Mouse (Mus musculus): ENCODE measurements around the gene Cttnbp2nl. TPM values are rescaled to one million over a fixed set of nuclear protein-coding genes. Genes with fewer than 3 reads are reported as not detected.
A peak's percentile ranks its signal among the peaks of the same experiment; 100 is the strongest.

Cttnbp2nl gene
- polyA plus RNA-seq, 1 experiment: not detected

DNA sequence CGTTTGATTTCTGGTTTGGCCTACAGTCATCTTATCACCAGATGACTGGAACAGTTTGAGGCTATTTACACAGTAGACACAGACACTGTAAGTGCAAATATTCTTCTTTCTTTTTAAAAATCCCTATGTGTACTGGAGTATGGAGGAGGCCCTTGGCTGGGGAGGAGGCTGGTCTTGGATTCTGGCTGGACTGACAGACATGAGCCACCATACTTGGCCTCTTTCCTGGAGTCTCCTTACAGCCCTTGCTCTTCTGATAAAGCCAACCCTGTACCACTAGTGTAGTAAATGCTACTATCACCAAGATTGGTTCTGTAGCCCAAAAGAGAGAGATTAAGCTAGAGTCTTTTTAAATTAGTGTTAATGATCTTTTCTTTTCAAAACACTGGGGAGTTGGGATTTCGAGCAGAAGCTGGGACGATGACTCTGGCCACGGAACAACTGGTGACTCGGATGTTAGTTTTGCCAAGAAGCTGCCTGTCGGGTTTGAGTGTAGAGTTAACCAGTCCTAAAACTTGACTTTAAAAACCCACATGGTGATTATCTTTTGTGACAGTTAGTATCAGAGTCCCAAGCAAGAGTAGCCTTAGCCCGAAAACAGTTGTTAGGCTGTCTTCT lies 40.1 kb downstream of the Cttnbp2nl start:
- no peak for TF ChIP-seq POLR2A (IDR thresholded peaks at IDR 0.05; ENCODE audit: insufficient read depth, low read depth, low read length)
- TF ChIP-seq CTCF (IDR thresholded peaks at IDR 0.05; ENCODE audit: insufficient read depth, low read depth, low read length): no peak

DNA sequence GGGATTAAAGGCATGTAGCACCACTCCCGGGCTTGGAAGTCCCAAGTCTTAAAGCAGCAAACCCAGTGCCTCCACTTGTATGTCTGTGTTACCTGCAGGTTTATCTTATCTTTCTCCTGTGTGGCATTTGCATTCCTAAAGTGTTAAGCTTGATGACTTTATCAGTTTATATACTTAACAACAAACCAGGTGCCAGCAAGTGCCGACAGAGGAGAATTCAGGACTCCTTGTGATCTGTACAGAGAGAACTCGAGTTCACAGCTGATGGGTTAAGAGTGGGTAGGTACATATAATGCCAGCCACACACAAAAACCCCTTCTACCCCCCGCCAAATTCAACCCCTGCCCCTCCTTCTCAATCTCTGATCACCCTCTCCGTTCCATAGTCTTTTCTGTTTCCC lies 41.1 kb downstream of the Cttnbp2nl start:
- TF ChIP-seq CTCF (IDR thresholded peaks at IDR 0.05; ENCODE audit: insufficient read depth, low read depth, low read length) (no peak), POLR2A (IDR thresholded peaks at IDR 0.05; ENCODE audit: insufficient read depth, low read depth, low read length) (no peak)
- 89% methylated on average over 5 of the region's 5 CpGs for WGBS
- no peak overlapping the region for H3K27ac ChIP-seq (ENCODE audit: insufficient read depth, low read depth, low read length)
- peaks cover 3% of the 10 kb centered on the region; the same call in 1 of the 2 replicates for H3K4me1 ChIP-seq (ENCODE audit: control insufficient read depth, insufficient read depth, low read length)
- H3K4me3 ChIP-seq (ENCODE audit: insufficient read depth, low read depth, low read length): no peak overlapping the region

More for the DNA sequence above, 40.1 kb downstream of the Cttnbp2nl start:
- WGBS: 72% methylated on average over 7 of the region's 7 CpGs
- no peak overlapping the region for H3K27ac ChIP-seq (ENCODE audit: insufficient read depth, low read depth, low read length)
- no peak overlapping the region for H3K4me3 ChIP-seq (ENCODE audit: insufficient read depth, low read depth, low read length)
- peaks cover 3% of the 10 kb centered on the region; the same call in 1 of the 2 replicates for H3K4me1 ChIP-seq (ENCODE audit: control insufficient read depth, insufficient read depth, low read length)

DNA sequence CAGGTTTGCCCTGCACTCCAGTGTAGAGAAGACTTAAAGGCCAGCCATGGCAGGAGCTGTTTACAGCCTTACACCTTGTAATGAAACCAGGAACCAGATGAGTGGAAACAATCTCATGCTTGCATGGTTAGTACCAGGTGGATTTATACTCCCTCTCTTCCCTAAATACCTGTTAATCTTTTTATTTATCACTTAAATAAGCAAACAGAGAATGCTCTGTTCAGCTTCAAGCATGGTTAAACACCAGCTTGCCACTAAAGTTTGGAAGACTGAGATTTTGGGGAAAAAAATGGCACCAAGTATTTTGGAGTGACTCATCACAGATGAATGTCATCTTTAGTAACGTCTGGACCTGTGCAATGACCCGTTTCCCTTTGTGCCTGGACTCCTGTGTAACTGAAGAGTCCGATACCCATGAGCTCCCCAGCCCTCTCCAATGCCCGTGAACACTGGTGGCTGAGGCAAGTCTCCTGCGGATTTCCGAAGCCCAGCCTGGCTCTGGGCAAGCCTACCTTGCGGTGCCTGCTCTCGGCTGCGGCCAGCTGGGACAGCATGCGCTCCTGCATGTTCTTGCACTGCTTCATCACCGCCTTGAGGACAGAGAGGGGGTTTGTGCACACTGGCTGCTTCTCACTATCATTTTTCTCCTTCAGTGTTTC lies 42.1 kb downstream of the Cttnbp2nl start:
- WGBS: 92% methylated on average over 11 of the region's 11 CpGs
- Histone ChIP-seq H3K4me3 (ENCODE audit: insufficient read depth, low read depth, low read length) (no peak overlapping the region), H3K4me1 (ENCODE audit: control insufficient read depth, insufficient read depth, low read length) (peaks cover under 1% of the 10 kb centered on the region; the same call in 1 of the 2 replicates), H3K27ac (ENCODE audit: insufficient read depth, low read depth, low read length) (no peak overlapping the region)
- TF ChIP-seq CTCF (IDR thresholded peaks at IDR 0.05; ENCODE audit: insufficient read depth, low read depth, low read length) (no peak), POLR2A (IDR thresholded peaks at IDR 0.05; ENCODE audit: insufficient read depth, low read depth, low read length) (no peak)

DNA sequence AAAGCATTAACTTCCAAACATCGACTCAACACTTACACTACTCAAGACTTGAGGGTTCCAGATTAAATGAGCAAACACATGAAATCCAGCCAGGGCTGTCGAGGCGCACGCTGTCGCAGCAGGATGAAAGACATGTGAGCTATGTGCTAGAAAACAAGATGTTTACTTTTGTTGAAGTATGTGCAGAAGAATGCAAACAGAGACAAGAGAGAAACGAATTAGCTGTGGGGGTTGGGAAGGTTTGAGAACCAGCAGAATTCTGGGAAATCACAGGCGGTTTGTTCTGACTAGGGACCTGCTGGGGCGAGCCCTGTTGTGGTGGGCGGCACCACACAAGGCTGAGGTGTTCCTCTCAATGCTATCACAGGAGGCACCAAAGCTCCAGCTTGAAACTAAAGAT lies 44.9 kb downstream of the Cttnbp2nl start:
- Histone ChIP-seq H3K4me3 (ENCODE audit: insufficient read depth, low read depth, low read length) (no peak overlapping the region), H3K4me1 (ENCODE audit: control insufficient read depth, insufficient read depth, low read length) (peaks cover 15% of the 10 kb centered on the region), H3K27ac (ENCODE audit: insufficient read depth, low read depth, low read length) (no peak overlapping the region)
- no peak for TF ChIP-seq POLR2A (IDR thresholded peaks at IDR 0.05; ENCODE audit: insufficient read depth, low read depth, low read length)
- TF ChIP-seq CTCF (IDR thresholded peaks at IDR 0.05; ENCODE audit: insufficient read depth, low read depth, low read length): no peak
- WGBS: 80% methylated on average over 9 of the region's 9 CpGs

DNA sequence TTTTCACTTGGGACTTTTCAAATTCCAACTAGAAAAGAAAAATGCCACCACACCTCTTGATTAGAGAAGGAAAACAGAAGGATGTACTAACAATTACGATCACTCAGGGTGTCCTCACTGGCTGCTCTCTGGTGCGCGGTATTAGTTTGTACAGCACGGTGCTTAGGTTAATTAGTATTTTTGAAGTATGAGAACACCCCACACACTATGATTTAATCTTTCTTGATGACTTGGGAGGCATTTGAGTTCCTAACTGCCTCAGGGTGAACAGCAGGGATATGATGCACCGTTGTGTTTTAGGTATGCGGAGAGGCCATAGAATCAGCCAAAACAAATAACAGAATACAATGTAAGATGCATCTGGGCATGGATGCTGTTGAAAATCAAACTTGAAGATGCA lies 46.8 kb downstream of the Cttnbp2nl start:
- 79% methylated on average over 6 of the region's 6 CpGs for WGBS
- Histone ChIP-seq H3K27ac (ENCODE audit: insufficient read depth, low read depth, low read length) (no peak overlapping the region), H3K4me1 (ENCODE audit: control insufficient read depth, insufficient read depth, low read length) (peaks cover 18% of the 10 kb centered on the region), H3K4me3 (ENCODE audit: insufficient read depth, low read depth, low read length) (no peak overlapping the region)
- TF ChIP-seq CTCF (IDR thresholded peaks at IDR 0.05; ENCODE audit: insufficient read depth, low read depth, low read length): no peak
- no peak for TF ChIP-seq POLR2A (IDR thresholded peaks at IDR 0.05; ENCODE audit: insufficient read depth, low read depth, low read length)

DNA sequence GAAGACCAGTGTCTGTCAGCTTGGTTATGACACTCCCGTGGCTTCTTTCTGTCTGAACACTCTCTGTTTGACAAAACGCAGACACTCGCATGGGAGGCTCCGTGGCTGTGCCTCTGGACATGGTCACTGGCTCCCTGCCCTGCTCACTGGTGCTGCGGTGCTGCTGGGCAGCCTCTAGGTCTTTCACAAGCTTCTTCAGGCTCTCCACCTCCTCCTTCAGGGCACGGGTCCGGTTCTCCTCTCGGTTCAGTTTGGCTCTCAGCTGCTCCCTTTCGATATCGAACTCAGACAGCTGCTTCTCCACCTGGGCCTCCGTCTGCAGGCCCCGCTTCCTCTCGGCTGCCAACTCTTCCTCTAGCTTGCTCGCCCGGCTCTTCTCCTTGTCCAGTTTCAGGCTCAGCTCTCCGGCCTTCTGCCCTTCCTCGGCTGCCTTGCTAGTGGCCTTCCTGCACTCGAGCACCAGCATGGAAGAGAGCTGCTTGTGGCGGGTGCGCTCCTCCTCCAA lies 47.3 kb downstream of the Cttnbp2nl start:
- WGBS: 76% methylated on average over 20 of the region's 20 CpGs
- Histone ChIP-seq H3K27ac (ENCODE audit: insufficient read depth, low read depth, low read length) (no peak overlapping the region), H3K4me3 (ENCODE audit: insufficient read depth, low read depth, low read length) (no peak overlapping the region), H3K4me1 (ENCODE audit: control insufficient read depth, insufficient read depth, low read length) (peaks cover 18% of the 10 kb centered on the region)
- TF ChIP-seq POLR2A (IDR thresholded peaks at IDR 0.05; ENCODE audit: insufficient read depth, low read depth, low read length): no peak
- TF ChIP-seq CTCF (IDR thresholded peaks at IDR 0.05; ENCODE audit: insufficient read depth, low read depth, low read length): no peak

DNA sequence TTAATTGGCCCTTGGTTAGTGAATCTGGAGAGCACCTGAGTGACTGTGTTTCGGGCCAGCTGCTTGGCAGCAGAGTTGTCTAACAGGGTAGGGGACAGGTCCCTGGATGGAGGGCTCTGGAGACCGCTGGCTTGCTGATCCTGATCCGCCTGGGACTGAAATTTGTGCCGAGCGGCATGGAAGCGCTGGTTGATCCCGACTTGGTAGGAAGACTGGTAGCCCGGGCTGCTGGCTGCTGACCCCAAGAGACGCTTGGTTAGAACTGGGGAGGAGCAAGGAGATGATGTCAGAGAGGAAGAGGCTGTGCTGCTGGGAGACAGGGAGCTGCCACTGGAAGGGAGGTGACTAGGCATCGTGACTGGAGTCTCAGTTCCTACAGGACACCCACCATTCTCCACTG lies 47.9 kb downstream of the Cttnbp2nl start:
- peaks cover 21% of the 10 kb centered on the region for H3K4me1 ChIP-seq (ENCODE audit: control insufficient read depth, insufficient read depth, low read length)
- 82% methylated on average over 10 of the region's 10 CpGs for WGBS
- TF ChIP-seq POLR2A (IDR thresholded peaks at IDR 0.05; ENCODE audit: insufficient read depth, low read depth, low read length): no peak
- no peak for TF ChIP-seq CTCF (IDR thresholded peaks at IDR 0.05; ENCODE audit: insufficient read depth, low read depth, low read length)
- no peak overlapping the region for H3K4me3 ChIP-seq (ENCODE audit: insufficient read depth, low read depth, low read length)
- peak overlapping the region; percentile 27; the same call in 1 of the 2 replicates for H3K27ac ChIP-seq (ENCODE audit: insufficient read depth, low read depth, low read length)

DNA sequence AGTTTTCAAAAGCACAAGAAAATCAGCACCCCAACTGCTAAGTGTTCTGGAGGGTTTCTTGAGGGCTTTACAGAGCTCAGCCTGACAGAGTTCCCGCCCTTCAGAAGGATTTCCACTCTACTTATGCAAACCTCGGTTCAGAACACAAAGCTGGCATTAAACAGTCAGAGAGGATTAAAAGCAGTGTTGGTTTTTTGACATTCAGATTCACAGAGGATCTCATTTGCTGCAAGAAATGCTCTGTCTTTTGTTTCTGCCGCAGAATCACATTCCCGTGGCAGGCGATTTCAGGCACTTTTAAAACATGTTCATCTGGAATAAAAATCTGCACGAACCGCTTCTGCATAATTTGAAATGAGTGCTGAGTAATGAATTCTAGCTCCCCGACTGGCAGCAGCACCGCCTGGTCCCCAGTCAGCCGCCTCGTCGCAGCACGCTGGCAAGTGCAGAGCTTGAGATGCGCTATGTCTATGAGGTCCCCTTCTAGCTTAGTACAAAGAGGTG lies 48.9 kb downstream of the Cttnbp2nl start:
- Histone ChIP-seq H3K4me1 (ENCODE audit: control insufficient read depth, insufficient read depth, low read length) (peaks cover 21% of the 10 kb centered on the region), H3K27ac (ENCODE audit: insufficient read depth, low read depth, low read length) (peak overlapping the region; percentile 24; the same call in 1 of the 2 replicates), H3K4me3 (ENCODE audit: insufficient read depth, low read depth, low read length) (no peak overlapping the region)
- no peak for TF ChIP-seq CTCF (IDR thresholded peaks at IDR 0.05; ENCODE audit: insufficient read depth, low read depth, low read length)
- no peak for TF ChIP-seq POLR2A (IDR thresholded peaks at IDR 0.05; ENCODE audit: insufficient read depth, low read depth, low read length)
- WGBS: 15% methylated on average over 14 of the region's 14 CpGs

DNA sequence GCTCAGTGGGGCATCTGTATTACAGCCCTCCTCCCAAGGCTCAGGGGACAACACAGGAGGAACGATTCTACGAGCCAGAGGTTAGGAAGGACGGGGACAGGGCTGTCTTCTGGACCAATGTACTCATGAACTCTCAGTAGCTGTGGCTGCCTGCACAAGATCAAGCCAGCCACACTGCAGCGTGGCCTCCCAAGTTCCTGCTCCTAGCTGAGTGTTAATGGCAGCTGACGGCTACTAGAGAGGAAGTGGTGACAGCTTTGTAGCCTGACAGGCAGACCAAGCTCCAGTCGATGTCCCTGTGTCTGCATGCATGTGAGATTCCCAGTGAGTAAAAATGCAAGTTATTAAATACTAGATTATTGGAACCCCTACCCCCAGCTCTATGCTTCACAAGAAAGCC lies 51.6 kb downstream of the Cttnbp2nl start:
- Histone ChIP-seq H3K27ac (ENCODE audit: insufficient read depth, low read depth, low read length) (no peak overlapping the region; the same call in 1 of the 2 replicates), H3K4me1 (ENCODE audit: control insufficient read depth, insufficient read depth, low read length) (peaks cover 21% of the 10 kb centered on the region), H3K4me3 (ENCODE audit: insufficient read depth, low read depth, low read length) (no peak overlapping the region)
- no peak for TF ChIP-seq CTCF (IDR thresholded peaks at IDR 0.05; ENCODE audit: insufficient read depth, low read depth, low read length)
- TF ChIP-seq POLR2A (IDR thresholded peaks at IDR 0.05; ENCODE audit: insufficient read depth, low read depth, low read length): no peak
- WGBS: 66% methylated on average over 6 of the region's 6 CpGs

Measured in olfactory bulb, adult 2 months (tissue).